Mouse (Mus musculus) myocyte (in vitro differentiated cells): ENCODE measurements around the gene Coq10b. TPM values are rescaled to one million over a fixed set of nuclear protein-coding genes. Genes with fewer than 3 reads are reported as not detected.

Experiments used
- H3K27me3 ChIP-seq: one replicate; pipeline ENCODE4 v1.6.1; 2011; ENCODE audit not compliant: control insufficient read depth, insufficient read depth, insufficient read length
- H3K36me3 ChIP-seq: one replicate; pipeline ENCODE4 v1.6.1; 2011; ENCODE audit not compliant: control insufficient read depth, insufficient read depth
- H3K4me2 ChIP-seq: one replicate; pipeline ENCODE4 v1.6.1; 2011; ENCODE audit warnings: low read depth, control low read depth
- H3K4me3 ChIP-seq: one replicate; pipeline ENCODE4 v1.5.1; 2011; ENCODE audit warnings: mild to moderate bottlenecking, control low read depth, moderate library complexity
- H3K79me2 ChIP-seq: one replicate; pipeline ENCODE4 v1.6.1; 2011; ENCODE audit not compliant: control insufficient read depth, insufficient read depth
- H3ac ChIP-seq: one replicate; pipeline ENCODE4 v1.6.1; 2011; ENCODE audit not compliant: control insufficient read depth, insufficient read length
- CEBPB ChIP-seq: IDR thresholded peaks from 2 replicates; pipeline ENCODE4 v1.6.1; 2011; ENCODE audit warnings: mild to moderate bottlenecking, moderate library complexity; ENCODE audit not compliant: poor library complexity, insufficient read depth, severe bottlenecking
- E2F4 ChIP-seq: IDR thresholded peaks from one replicate; pipeline ENCODE4 v1.6.1; 2011; ENCODE audit warnings: mild to moderate bottlenecking, control low read depth, moderate library complexity; ENCODE audit not compliant: insufficient read depth
- MAX ChIP-seq: IDR thresholded peaks from one replicate; pipeline ENCODE4 v1.6.1; 2011; ENCODE audit warnings: low read depth, mild to moderate bottlenecking, control low read depth
- MYOD1 ChIP-seq, 3 experiments: IDR thresholded peaks; one replicate each; pipeline ENCODE4 v1.6.1; 2011; ENCODE audit warnings: control low read depth in 2 of 3, low read depth in 2 of 3, mild to moderate bottlenecking in 2 of 3, moderate library complexity in 1 of 3; ENCODE audit not compliant: insufficient read length in 2 of 3, control insufficient read depth in 1 of 3
- MYOG ChIP-seq, 3 experiments: IDR thresholded peaks; one replicate each; pipeline ENCODE4 v1.6.1; 2011; ENCODE audit warnings: control low read depth in 2 of 3, low read depth in 2 of 3, mild to moderate bottlenecking in 2 of 3; ENCODE audit not compliant: insufficient read length in 2 of 3, control insufficient read depth in 1 of 3, insufficient read depth in 1 of 3
- POLR2A ChIP-seq: IDR thresholded peaks from one replicate; pipeline ENCODE4 v1.6.1; 2011; ENCODE audit warnings: low read depth, mild to moderate bottlenecking, control low read depth, moderate library complexity; ENCODE audit not compliant: insufficient read length
- POLR2AphosphoS2 ChIP-seq: IDR thresholded peaks from one replicate; pipeline ENCODE4 v1.6.1; 2011; ENCODE audit warnings: low read depth, control low read depth; ENCODE audit not compliant: insufficient read length
- REST ChIP-seq: IDR thresholded peaks from one replicate; pipeline ENCODE4 v1.6.1; 2011; ENCODE audit warnings: mild to moderate bottlenecking, control low read depth, moderate library complexity; ENCODE audit not compliant: insufficient read depth, insufficient read length
- SRF ChIP-seq: IDR thresholded peaks from one replicate; pipeline ENCODE4 v1.6.1; 2011; ENCODE audit warnings: low read depth; ENCODE audit not compliant: control insufficient read depth, insufficient read length
- TCF12 ChIP-seq: IDR thresholded peaks from one replicate; pipeline ENCODE4 v1.6.1; 2011; ENCODE audit warnings: mild to moderate bottlenecking, control low read depth; ENCODE audit not compliant: poor library complexity, insufficient read depth, severe bottlenecking
- TCF3 ChIP-seq: IDR thresholded peaks from one replicate; pipeline ENCODE4 v1.6.1; 2011; ENCODE audit warnings: low read depth, control low read depth; ENCODE audit not compliant: insufficient read length
- USF1 ChIP-seq: IDR thresholded peaks from one replicate; pipeline ENCODE4 v1.6.1; 2011; ENCODE audit warnings: low read depth, mild to moderate bottlenecking, control low read depth, moderate library complexity
- polyA plus RNA-seq: library from polyadenylated mRNA; unstranded; fragments of >200 nt; fragmentation: generic; extraction: Trizol; gene quantifications from one replicate; pipeline ENCODE4 v1.2.1, GENCODE M21; 2012; ENCODE audit warnings: missing spikeins

The Coq10b gene
- polyA plus RNA-seq, 1 experiment, result 18.5 TPM

DNA sequence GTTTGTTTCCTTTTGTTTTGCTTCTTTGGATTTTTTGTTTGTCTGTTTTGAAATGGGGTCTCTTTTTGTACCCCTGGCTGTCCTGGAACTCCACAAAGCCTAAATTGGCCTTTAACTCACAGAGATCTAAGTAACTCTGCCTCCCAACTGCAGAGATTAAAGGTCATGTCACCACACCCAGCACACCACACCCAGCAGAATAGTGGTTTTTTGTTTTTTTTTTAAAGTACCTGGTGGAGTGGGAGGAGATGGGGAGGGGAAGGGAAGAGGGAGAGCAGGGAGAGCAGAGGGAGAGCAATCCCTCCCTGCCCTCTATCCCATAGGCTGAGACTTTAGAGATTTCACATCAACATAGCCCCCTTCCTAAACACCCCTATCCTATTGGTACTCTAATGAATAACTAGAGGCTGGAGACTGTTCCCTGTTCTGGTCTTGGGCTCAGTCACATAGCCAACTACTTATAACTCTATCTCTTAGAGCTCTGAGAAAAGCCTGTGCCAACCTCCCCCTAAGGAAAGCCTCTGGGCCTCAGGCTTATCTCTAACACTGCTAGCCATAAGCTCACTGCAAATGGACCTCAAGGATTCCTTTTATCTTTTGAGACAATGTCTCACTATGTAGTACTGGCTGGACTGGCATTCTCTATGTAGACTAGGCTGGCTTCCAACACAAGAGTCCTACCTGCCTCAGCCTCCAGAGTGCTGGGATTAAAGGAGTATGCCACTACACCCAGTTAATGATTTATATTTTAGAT lies 21.4 kb upstream of the Coq10b start:
- Histone ChIP-seq H3K36me3 (no peaks in the 10 kb centered on the region), H3ac (no peak overlapping the region), H3K79me2 (peaks cover 9% of the 10 kb centered on the region), H3K4me3 (no peak overlapping the region), H3K4me2 (no peak overlapping the region), H3K27me3 (no peaks in the 10 kb centered on the region)
- TF ChIP-seq POLR2A (no peak), MYOG (IDR thresholded peaks at IDR 0.05; ENCODE audit: control insufficient read depth in 1 of 3, insufficient read depth in 1 of 3, insufficient read length in 2 of 3, low read depth in 2 of 3) (no peak), MYOD1 (IDR thresholded peaks at IDR 0.05; ENCODE audit: control insufficient read depth in 1 of 3, insufficient read length in 2 of 3, low read depth in 2 of 3) (no peak), E2F4 (no peak), USF1 (no peak), MAX (no peak), TCF3 (no peak), POLR2AphosphoS2 (no peak), REST (no peak), CEBPB (no peak), SRF (no peak), TCF12 (no peak)

DNA sequence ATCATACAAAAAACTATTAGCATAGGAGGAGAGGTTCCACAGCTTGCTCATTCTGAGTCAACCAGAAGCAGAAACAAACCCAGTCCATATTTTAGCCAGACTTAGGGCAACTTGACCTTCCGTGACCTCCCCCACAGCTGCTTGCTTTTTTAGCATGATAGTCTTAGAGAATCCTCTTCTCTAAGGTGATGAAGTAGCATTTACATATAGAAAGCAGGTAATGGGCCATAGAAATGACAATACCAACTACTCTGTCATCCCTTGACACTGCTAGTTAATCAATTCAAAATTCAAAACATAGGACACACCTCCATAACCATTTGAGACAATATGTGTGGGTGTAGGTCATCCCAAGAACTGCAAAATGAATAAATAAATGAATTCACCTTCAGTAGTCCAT lies 12.6 kb upstream of the Coq10b start:
- TF ChIP-seq TCF12 (no peak), TCF3 (no peak), POLR2A (no peak), MYOD1 (IDR thresholded peaks at IDR 0.05; ENCODE audit: control insufficient read depth in 1 of 3, insufficient read length in 2 of 3, low read depth in 2 of 3) (no peak), POLR2AphosphoS2 (no peak), MYOG (IDR thresholded peaks at IDR 0.05; ENCODE audit: control insufficient read depth in 1 of 3, insufficient read depth in 1 of 3, insufficient read length in 2 of 3, low read depth in 2 of 3) (no peak), USF1 (no peak), CEBPB (no peak), E2F4 (no peak), MAX (no peak), SRF (no peak), REST (no peak)
- Histone ChIP-seq H3K36me3 (no peaks in the 10 kb centered on the region), H3K4me3 (no peak overlapping the region)

DNA sequence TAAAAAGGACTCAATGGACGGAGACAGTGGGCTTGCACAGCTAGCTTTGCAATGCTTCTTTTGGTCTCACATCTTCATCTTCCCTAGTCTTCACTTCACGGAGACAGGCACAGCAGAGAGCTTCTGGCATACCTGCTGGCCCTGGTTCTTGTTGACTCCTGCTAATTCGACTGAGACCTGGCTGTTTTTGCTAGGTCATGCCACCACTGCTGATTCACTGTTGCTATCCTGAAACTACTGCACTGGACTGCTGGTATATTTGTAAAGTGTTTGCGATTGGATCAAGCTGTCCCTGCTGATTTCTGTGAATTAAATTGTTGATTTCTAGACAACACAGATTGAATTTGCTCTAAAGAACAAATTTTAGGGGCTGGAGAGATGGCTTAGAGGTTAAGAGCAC lies 10.9 kb upstream of the Coq10b start:
- no peak for TF ChIP-seq USF1
- no peak for TF ChIP-seq TCF12
- no peak for TF ChIP-seq MAX
- no peak for TF ChIP-seq MYOG (IDR thresholded peaks at IDR 0.05; ENCODE audit: control insufficient read depth in 1 of 3, insufficient read depth in 1 of 3, insufficient read length in 2 of 3, low read depth in 2 of 3)

More for the DNA sequence above, 12.6 kb upstream of the Coq10b start:
- no peaks in the 10 kb centered on the region for H3K79me2 ChIP-seq
- peaks cover 7% of the 10 kb centered on the region for H3K27me3 ChIP-seq
- H3ac ChIP-seq, result no peak overlapping the region
- no peak overlapping the region for H3K4me2 ChIP-seq

DNA sequence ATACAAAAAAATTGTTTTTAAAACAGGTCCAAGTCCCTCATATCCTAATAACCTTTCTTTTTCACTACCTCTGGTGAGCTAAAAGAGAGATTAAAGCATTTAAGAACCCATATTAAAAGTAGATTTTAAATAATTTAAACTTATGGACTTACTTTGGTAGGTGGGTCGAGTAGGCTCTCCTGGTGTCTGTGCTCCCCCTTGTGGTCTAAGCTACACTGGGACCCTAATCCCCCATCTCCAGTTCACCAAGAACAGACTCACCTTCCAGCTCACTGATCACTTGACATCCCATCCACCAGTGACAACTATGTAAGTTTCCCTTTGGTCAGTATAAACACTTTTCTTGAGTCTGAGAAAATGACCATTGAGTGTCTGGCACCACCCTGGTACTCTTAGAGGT lies 10.3 kb upstream of the Coq10b start:
- Histone ChIP-seq H3K36me3 (no peaks in the 10 kb centered on the region), H3K79me2 (no peaks in the 10 kb centered on the region), H3ac (no peak overlapping the region), H3K4me2 (no peak overlapping the region), H3K4me3 (no peak overlapping the region), H3K27me3 (peaks cover 14% of the 10 kb centered on the region)
- TF ChIP-seq POLR2AphosphoS2, result no peak
- TF ChIP-seq MYOG (IDR thresholded peaks at IDR 0.05; ENCODE audit: control insufficient read depth in 1 of 3, insufficient read depth in 1 of 3, insufficient read length in 2 of 3, low read depth in 2 of 3), result no peak
- no peak for TF ChIP-seq POLR2A
- no peak for TF ChIP-seq TCF12
- no peak for TF ChIP-seq MYOD1 (IDR thresholded peaks at IDR 0.05; ENCODE audit: control insufficient read depth in 1 of 3, insufficient read length in 2 of 3, low read depth in 2 of 3)
- TF ChIP-seq CEBPB, result no peak
- TF ChIP-seq TCF3, result no peak
- no peak for TF ChIP-seq USF1
- TF ChIP-seq SRF, result no peak
- no peak for TF ChIP-seq MAX
- TF ChIP-seq E2F4, result no peak
- no peak for TF ChIP-seq REST

More for the DNA sequence above, 10.9 kb upstream of the Coq10b start:
- H3K36me3 ChIP-seq, result no peaks in the 10 kb centered on the region
- H3K79me2 ChIP-seq, result no peaks in the 10 kb centered on the region
- H3K4me3 ChIP-seq, result no peak overlapping the region
- H3K27me3 ChIP-seq, result peaks cover 14% of the 10 kb centered on the region
- no peak overlapping the region for H3ac ChIP-seq
- no peak overlapping the region for H3K4me2 ChIP-seq

DNA sequence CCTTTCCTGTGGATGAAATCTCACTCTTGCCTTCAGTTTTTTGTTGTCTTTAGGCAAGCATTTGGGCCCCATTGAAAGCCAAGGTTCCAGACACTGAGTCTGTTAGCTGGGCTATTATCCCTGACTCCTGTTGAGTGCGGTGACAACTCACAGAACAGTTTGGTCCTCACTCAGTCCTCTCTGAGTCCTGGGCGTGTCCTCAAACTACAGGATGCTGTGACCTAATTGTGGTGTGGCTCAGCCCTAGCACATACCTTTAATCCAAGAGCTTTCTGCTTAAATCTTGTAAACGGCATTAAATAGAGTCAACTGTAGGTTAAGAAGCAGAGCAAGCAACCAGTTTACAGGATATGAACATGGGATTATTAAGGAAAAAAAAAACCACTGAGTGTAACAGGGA lies 9.4 kb upstream of the Coq10b start:
- no peak overlapping the region for H3ac ChIP-seq

More for the DNA sequence above, 9.4 kb upstream of the Coq10b start:
- Histone ChIP-seq H3K27me3 (peaks cover 14% of the 10 kb centered on the region), H3K4me3 (no peak overlapping the region), H3K4me2 (no peak overlapping the region), H3K36me3 (no peaks in the 10 kb centered on the region), H3K79me2 (no peaks in the 10 kb centered on the region)
- TF ChIP-seq REST, result no peak
- no peak for TF ChIP-seq E2F4
- TF ChIP-seq POLR2A, result no peak
- TF ChIP-seq TCF12, result no peak
- no peak for TF ChIP-seq POLR2AphosphoS2
- no peak for TF ChIP-seq TCF3
- TF ChIP-seq CEBPB, result no peak
- no peak for TF ChIP-seq MYOD1 (IDR thresholded peaks at IDR 0.05; ENCODE audit: control insufficient read depth in 1 of 3, insufficient read length in 2 of 3, low read depth in 2 of 3)
- no peak for TF ChIP-seq USF1
- TF ChIP-seq SRF, result no peak
